Mouse (Mus musculus): ENCODE measurements around the gene Cacng6.

- TF ChIP-seq GATA1 (IDR thresholded peaks at IDR 0.05; ENCODE audit: low read length): no peak
- no peak for TF ChIP-seq TAL1 (IDR thresholded peaks at IDR 0.05; ENCODE audit: low read length)
Observed at GRCm38 (mm10) chr7:3388885-3389284, 35.1 kb upstream of the Cacng6 start.
